Mouse (Mus musculus): ENCODE data around the gene Specc1.

The Specc1 gene

DNA sequence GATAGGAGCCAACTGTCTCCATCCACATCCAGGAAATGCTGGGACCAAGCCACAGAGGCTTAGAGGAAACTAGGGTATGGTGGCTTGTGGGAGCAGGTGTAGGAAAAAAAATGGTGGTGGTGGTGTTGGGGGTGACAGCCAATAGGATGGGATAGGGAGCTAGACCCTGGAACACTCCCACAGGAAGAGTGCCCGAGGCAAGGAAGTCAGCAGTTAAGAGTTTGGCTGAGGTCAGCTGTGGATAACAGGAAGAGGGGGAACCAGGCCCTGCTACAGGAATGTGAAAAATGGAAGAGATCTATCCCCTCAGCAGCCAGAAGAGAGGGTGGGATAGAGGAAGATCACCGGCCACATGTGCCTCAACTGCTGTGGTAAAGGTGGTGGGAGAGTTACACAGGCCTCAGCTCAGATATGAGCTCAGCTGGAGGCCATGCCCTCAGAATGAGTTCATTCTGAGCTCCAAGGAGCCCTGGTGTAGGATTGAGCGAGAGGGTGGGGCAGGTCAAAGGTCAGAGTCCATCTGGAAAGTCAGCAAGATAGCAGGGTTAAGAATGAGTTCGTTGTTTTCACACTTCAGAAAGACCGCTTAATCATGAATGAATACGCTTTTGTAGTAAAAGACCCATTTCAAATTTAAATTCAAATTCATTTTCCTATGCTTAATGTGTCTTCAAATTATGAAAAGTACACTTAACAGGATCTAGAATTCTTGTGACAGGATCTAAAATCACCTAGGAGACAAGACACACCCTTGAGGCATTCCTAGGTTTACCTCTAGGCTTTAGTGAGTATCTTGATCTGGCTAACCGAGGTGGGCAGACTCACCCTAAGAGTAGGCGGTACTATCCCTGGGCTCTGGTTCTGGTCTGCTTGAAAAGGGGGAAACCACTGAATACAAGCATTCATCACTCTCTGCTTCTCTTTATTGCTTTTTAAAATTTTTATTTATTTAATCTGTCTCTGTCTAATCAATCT, 94.1 kb downstream of the Specc1 start:
- DNase-seq (ENCODE audit: low spot score): no peak

GRCm38 (mm10) chr11:62051487-62051886, 94.9 kb downstream of the Specc1 start:
- no peak for DNase-seq (ENCODE audit: low spot score)

GRCm38 (mm10) chr11:62053928-62054327, 97.4 kb downstream of the Specc1 start:
- DNase-seq (ENCODE audit: low spot score): no peak

GRCm38 (mm10) chr11:62064565-62064964, 108.0 kb downstream of the Specc1 start:
- DNase-seq (ENCODE audit: low spot score): no peak

GRCm38 (mm10) chr11:62065655-62066054, 109.1 kb downstream of the Specc1 start:
- DNase-seq (ENCODE audit: low spot score): no peak

- peak; percentile 53 for DNase-seq (ENCODE audit: low spot score)
These were observed 113.0 kb downstream of the Specc1 start for GRCm38 (mm10) chr11:62069554-62069953.

- no peak for DNase-seq (ENCODE audit: low spot score)
These were observed 113.6 kb downstream of the Specc1 start for GRCm38 (mm10) chr11:62070206-62070605.

DNA sequence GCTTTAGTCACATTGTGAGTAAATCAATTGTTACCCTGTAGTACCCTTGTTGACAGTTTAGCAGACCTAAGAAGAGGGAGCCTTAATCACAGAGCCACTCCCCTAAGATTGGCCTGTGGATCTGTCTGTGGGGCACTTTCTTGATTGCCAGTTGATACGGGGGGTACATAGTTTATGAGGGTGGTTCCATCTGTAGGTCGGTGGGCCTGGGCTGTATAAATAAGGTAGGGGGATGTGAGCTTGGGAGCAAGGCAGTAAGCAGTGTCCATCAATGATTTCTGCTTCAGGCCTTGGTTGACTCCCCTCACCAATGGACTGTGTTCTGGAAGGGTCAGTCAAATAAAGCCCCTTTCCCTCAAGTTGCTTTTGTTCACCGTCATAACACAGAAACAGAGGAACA, 115.8 kb downstream of the Specc1 start:
- no peak for DNase-seq (ENCODE audit: low spot score)

GRCm38 (mm10) chr11:62073575-62074140, 117.1 kb downstream of the Specc1 start:
- no peak for DNase-seq (ENCODE audit: low spot score)

DNA sequence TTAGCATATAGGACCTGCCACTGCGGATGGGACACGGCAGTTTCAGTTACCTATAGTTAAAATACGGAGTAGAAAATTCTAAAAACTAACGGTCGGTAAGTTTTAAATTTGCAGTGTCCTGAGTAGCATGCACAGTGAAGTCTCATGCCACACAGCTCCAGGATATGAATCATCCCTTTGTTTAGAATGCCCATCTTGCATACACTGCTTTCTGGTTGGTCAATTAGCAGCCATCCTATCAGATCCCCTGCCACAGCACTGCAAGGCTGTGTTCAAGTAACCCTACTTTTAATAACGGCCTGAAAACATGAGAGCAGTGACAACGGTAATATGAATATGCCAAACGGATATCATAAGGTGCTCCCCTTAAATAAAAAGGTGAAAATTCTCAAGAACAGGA, 118.0 kb downstream of the Specc1 start:
- no peak for DNase-seq (ENCODE audit: low spot score)

DNA sequence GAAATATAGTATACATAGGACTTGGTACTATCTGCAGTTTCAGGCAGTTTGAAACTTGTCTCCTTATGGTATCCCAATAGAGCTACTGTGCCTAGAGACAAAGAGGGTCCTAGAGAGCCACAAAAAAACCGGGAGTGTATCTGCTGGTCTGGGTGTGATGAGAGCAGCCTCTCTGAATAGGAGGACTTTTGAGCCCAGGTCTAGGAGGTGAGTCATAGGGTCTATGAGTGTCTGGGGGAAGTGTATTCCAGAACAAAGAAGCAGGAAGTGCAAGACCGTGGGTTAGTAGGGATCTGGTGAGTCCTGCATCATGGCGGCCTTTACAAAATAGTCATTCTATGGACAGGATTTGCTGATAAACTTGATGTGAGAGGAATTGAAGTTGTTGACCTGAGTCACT, 118.5 kb downstream of the Specc1 start:
- no peak for DNase-seq (ENCODE audit: low spot score)

- DNase-seq (ENCODE audit: low spot score): no peak
These were observed 119.0 kb downstream of the Specc1 start for GRCm38 (mm10) chr11:62075551-62075950.

- peak; percentile 96 for DNase-seq (ENCODE audit: low spot score)
These were observed 120.0 kb downstream of the Specc1 start for GRCm38 (mm10) chr11:62076345-62077156.

GRCm38 (mm10) chr11:62077157-62077865, 120.7 kb downstream of the Specc1 start:
- DNase-seq (ENCODE audit: low spot score): no peak

- DNase-seq (ENCODE audit: low spot score): no peak
These were observed 121.8 kb downstream of the Specc1 start for GRCm38 (mm10) chr11:62078371-62078770.

- no peak for DNase-seq (ENCODE audit: low spot score)
These were observed 122.7 kb downstream of the Specc1 start for GRCm38 (mm10) chr11:62079100-62079857.

DNA sequence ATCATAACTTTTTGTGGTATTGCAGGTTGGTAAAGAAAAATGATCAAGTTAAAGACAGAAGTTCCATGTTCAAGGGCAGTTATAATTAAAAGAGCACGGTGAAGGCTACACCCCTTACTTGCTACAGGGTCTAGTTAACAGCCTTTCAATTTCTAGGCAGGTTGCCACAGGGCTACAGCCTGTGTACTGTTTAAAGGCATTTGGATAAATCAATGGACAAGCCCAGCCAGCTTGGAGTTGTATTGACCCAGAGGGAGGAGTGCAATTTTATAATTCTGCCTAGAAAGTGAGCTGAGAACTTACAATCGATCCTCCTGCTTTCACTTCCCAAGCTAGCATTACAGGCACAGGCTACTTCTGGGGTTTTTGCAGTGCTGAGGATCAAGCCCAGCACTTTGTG, 123.9 kb downstream of the Specc1 start:
- DNase-seq (ENCODE audit: low spot score): no peak

DNA sequence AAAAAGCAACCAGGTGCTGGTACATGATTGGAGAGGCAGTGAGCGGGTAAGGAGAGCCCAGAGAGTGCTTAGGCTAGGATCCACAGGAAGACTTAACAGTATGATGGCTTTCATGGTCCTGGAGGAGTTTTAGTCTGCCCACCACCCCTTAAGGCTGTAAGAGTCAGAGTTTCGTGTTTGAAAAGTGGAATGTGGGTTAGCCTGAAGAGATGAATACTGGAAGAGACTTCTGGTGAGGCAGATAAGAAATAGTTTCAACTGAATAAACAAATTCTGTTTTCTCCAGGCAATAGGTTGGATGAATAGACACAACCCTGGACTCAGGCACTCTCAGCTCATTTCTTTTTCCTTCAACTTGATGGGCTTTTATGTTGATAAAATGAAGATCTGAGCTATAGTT, 130.1 kb downstream of the Specc1 start:
- no peak for DNase-seq (ENCODE audit: low spot score)

DNA sequence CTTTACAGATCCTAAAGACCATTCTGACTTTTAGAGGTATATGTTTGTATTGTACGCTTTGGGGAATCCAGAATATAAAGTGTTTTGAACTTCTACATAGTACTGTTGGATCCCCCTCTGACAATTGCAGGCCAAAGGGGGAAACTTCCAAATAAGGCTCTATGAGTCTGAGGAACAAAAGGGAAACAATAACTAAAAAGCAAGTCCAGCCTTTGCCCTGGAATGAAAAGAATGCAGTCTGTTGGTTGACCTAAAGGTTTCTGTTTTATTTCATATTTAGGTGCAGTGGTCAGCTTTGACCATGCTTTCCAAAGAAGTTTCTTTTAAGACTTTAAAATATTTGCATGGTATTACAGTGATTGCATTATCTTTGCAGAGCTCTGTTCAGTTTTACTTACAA, 130.5 kb downstream of the Specc1 start:
- DNase-seq (ENCODE audit: low spot score): no peak

- DNase-seq (ENCODE audit: low spot score): no peak
These were observed 132.1 kb downstream of the Specc1 start for GRCm38 (mm10) chr11:62088651-62089050.

- no peak for DNase-seq (ENCODE audit: low spot score)
These were observed 133.8 kb downstream of the Specc1 start for GRCm38 (mm10) chr11:62090321-62090720.

All from layer of hippocampus, adult 11-12 months (tissue).